ENCODE assay signal across 26 mouse cellular contexts in the genomic region with DNA sequence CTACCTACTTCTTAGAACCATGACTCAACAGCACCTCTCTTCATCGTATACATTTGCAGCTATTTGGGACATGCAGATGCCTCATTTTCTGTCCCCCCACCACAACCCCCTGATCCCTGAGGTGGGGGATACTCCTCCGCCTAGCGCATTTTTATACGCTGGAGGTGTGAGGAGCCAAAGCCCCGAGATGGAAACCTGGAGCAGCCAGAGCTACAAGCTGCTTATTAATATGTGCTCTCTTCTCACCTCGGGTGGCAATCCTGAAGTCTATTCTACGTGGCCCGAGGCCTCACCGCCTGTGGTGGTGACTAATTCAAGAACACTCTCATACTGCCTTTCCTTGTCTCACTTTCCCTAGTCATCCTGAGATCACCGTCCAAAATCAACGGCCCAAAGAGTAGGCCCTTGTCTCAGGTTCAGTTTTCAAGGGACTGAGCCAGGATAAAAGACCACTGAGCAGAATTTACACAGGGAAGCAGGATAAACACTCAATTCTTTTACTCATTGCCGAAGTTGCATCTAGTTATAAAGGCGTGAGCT. TPM values are rescaled to one million over a fixed set of nuclear protein-coding genes. Genes with fewer than 3 reads are reported as not detected.
"Had no signal": no experiment of that assay in that cellular context is flagged by ENCODE, and none has a peak within 500 bp of the region (broad histone marks: within the 10 kb centered on the region; RNA-seq: fewer than 3 reads in every experiment).

No protein-coding gene starts in this region.

- H3K9ac ChIP-seq: heart, embryonic 12.5 days; hindbrain, embryonic 13.5 days; hindbrain, embryonic 15.5 days; intestine, embryonic 15.5 days; limb, embryonic 12.5 days; liver, embryonic 13.5 days; liver, embryonic 15.5 days had no signal

- H3K27me3 ChIP-seq: heart, embryonic 12.5 days; hindbrain, embryonic 13.5 days; hindbrain, embryonic 15.5 days; intestine, embryonic 15.5 days; limb, embryonic 12.5 days; liver, embryonic 13.5 days; liver, embryonic 15.5 days had no signal

- ATAC-seq: hindbrain, postnatal 0 days; inflammation-experienced regulatory T-cells, adult 6 months; intestine, embryonic 15.5 days; intestine, postnatal 0 days had no signal

- H3K27ac ChIP-seq: gastrocnemius, adult 2 months; heart, embryonic 10.5 days; hindbrain, embryonic 13.5 days; hindbrain, embryonic 15.5 days; hindbrain, postnatal 0 days; intestine, embryonic 15.5 days; left cerebral cortex, adult 2 months; limb, embryonic 10.5 days; limb, embryonic 12.5 days; liver, embryonic 13.5 days; liver, embryonic 15.5 days had no signal

- H3K36me3 ChIP-seq: heart, embryonic 10.5 days; heart, embryonic 12.5 days; hindbrain, embryonic 13.5 days; hindbrain, embryonic 15.5 days; intestine, embryonic 15.5 days; limb, embryonic 10.5 days; limb, embryonic 12.5 days; liver, embryonic 13.5 days; liver, embryonic 15.5 days had no signal

- H3K4me2 ChIP-seq: heart, embryonic 12.5 days; hindbrain, embryonic 13.5 days; hindbrain, embryonic 15.5 days; intestine, embryonic 15.5 days; limb, embryonic 12.5 days; liver, embryonic 11.5 days; liver, embryonic 13.5 days; liver, embryonic 15.5 days had no signal

- DNase-seq: gastrocnemius, adult 2 months; gastrocnemius, postnatal 14 days; gastrocnemius, postnatal 36 days; heart, adult 18-20 months; heart, postnatal 10 days; kidney, adult 18-20 months; kidney, adult 8-10 months; kidney, postnatal 10 days; kidney, postnatal 36 days; layer of hippocampus, adult 9-11 months; liver; liver, embryonic 13.5 days had no signal

- H3K9me3 ChIP-seq: heart, embryonic 10.5 days; heart, embryonic 12.5 days; hindbrain, embryonic 13.5 days; hindbrain, embryonic 15.5 days; intestine, embryonic 15.5 days; limb, embryonic 10.5 days; limb, embryonic 12.5 days; liver, embryonic 13.5 days; liver, embryonic 15.5 days had no signal

- H3K4me3 ChIP-seq: gastrocnemius, adult 2 months; heart, embryonic 10.5 days; heart, embryonic 12.5 days; hindbrain, embryonic 13.5 days; hindbrain, embryonic 15.5 days; intestine, embryonic 15.5 days; left cerebral cortex, adult 2 months; limb, embryonic 10.5 days; limb, embryonic 12.5 days; liver, embryonic 13.5 days; liver, embryonic 15.5 days had no signal

RNA-seq across cellular contexts. Expression of gene 9030612E09Rik, which starts 42.9 kb away (rescaled TPM):
- total RNA-seq: hematopoietic stem cell, adult 5-6 weeks had no signal
- polyA plus RNA-seq: inflammation-experienced regulatory T-cells, adult 6 months; liver, embryonic 11.5 days; liver, embryonic 13.5 days; liver, embryonic 15.5 days had no signal

RNA-seq across cellular contexts. Expression of gene Sobp, which starts 43.1 kb away (rescaled TPM):
- total RNA-seq: hematopoietic stem cell, adult 5-6 weeks had no signal
- polyA plus RNA-seq: inflammation-experienced regulatory T-cells, adult 6 months had no signal
